ENCODE assay signal across 19 mouse cellular contexts in genomic region chr3:148321894-148322293, GRCm38 (mm10).
"Had no signal": no experiment of that assay in that cellular context is flagged by ENCODE, and none has a peak within 500 bp of the region (broad histone marks: within the 10 kb centered on the region; RNA-seq: fewer than 3 reads in every experiment).

No protein-coding gene starts in this region.

- H3K9ac ChIP-seq: liver, embryonic 15.5 days; liver, postnatal 0 days; lung, embryonic 15.5 days; midbrain, embryonic 13.5 days; midbrain, embryonic 15.5 days; neural tube, embryonic 12.5 days; stomach, embryonic 15.5 days had no signal

- H3K4me1 ChIP-seq: liver, embryonic 15.5 days; lung, embryonic 15.5 days; megakaryocyte, embryonic 14.5 days; midbrain, embryonic 13.5 days; midbrain, embryonic 15.5 days; neural tube, embryonic 12.5 days; stomach, embryonic 15.5 days had no signal

- H3K4me3 ChIP-seq: liver, embryonic 15.5 days; lung, embryonic 15.5 days; megakaryocyte, embryonic 14.5 days; midbrain, embryonic 13.5 days; midbrain, embryonic 15.5 days; neural tube, embryonic 12.5 days; stomach, embryonic 15.5 days had no signal

- H3K36me3 ChIP-seq: liver, embryonic 15.5 days; lung, embryonic 15.5 days; midbrain, embryonic 13.5 days; midbrain, embryonic 15.5 days; neural tube, embryonic 12.5 days; stomach, embryonic 15.5 days had no signal

- H3K27ac ChIP-seq: liver, embryonic 15.5 days; lung, embryonic 15.5 days; macrophage; midbrain, embryonic 13.5 days; midbrain, embryonic 15.5 days; neural tube, embryonic 12.5 days; stomach, embryonic 15.5 days; stomach, postnatal 0 days had no signal

- ATAC-seq: liver, postnatal 0 days; lung, postnatal 0 days; midbrain, embryonic 13.5 days; midbrain, embryonic 15.5 days had no signal

- H3K4me2 ChIP-seq: liver, embryonic 15.5 days; lung, embryonic 15.5 days; midbrain, embryonic 11.5 days; midbrain, embryonic 13.5 days; midbrain, embryonic 15.5 days; neural tube, embryonic 12.5 days; stomach, embryonic 15.5 days had no signal

- H3K27me3 ChIP-seq: liver, embryonic 15.5 days; lung, embryonic 15.5 days; megakaryocyte, embryonic 14.5 days; midbrain, embryonic 13.5 days; midbrain, embryonic 15.5 days; neural tube, embryonic 12.5 days; stomach, embryonic 15.5 days had no signal

- H3K9me3 ChIP-seq: liver, embryonic 15.5 days; lung, embryonic 15.5 days; megakaryocyte, embryonic 14.5 days; midbrain, embryonic 13.5 days; midbrain, embryonic 15.5 days; neural tube, embryonic 12.5 days; stomach, embryonic 15.5 days had no signal

- DNase-seq: liver, postnatal 0 days; lung, adult 2 months; lung, postnatal 14 days; lung, postnatal 36 days; right cerebral cortex, postnatal 14 days; thymus, adult 18-20 months; thymus, postnatal 14 days; thymus, postnatal 36 days had no signal
